Mouse (Mus musculus): ENCODE measurements at regions not wholly inside any gene's neighbourhood (a gene's known extent, or its start where the extent isn't known, plus 50 kb on each side); places are given as distances from the start of the nearest gene placed in this dataset.

- peak; percentile 32 to 77 for DNase-seq (ENCODE audit: inconsistent age in 2 of 2, low spot score in 1 of 2)
These were observed 54.1 kb upstream of the Rell1 start for GRCm38 (mm10) chr5:64022633-64023323.

GRCm38 (mm10) chr5:64023324-64023650 lies 54.6 kb upstream of the Rell1 start:
- no peak for DNase-seq (ENCODE audit: inconsistent age in 2 of 2, low spot score in 1 of 2)

DNA sequence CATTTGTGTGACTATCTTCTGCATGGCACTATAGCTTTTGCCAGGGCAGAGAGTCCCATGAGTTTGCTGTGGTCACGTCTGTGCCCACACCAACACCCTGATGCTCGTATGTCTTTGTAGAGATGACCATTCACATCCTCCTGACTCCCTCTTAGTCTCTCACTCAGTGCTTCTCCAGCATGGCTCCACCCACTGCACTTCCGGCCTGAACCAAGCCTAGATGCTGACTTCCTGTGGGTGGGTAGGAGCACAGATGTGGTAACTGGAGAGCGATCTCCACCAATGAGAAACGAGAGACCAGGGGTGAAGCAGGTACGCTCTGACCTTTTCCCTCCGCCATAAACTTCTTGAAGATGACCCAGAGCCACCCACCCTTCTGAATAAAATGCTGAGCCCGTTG lies 55.7 kb upstream of the Rell1 start:
- no peak for DNase-seq (ENCODE audit: inconsistent age in 2 of 2, low spot score in 1 of 2)

GRCm38 (mm10) chr5:64027733-64028132 lies 59.0 kb upstream of the Rell1 start:
- no peak for DNase-seq (ENCODE audit: inconsistent age in 2 of 2, low spot score in 1 of 2)

- no peak for DNase-seq (ENCODE audit: inconsistent age in 2 of 2, low spot score in 1 of 2)
These were observed 61.0 kb upstream of the Rell1 start for GRCm38 (mm10) chr5:64029622-64030145.

DNA sequence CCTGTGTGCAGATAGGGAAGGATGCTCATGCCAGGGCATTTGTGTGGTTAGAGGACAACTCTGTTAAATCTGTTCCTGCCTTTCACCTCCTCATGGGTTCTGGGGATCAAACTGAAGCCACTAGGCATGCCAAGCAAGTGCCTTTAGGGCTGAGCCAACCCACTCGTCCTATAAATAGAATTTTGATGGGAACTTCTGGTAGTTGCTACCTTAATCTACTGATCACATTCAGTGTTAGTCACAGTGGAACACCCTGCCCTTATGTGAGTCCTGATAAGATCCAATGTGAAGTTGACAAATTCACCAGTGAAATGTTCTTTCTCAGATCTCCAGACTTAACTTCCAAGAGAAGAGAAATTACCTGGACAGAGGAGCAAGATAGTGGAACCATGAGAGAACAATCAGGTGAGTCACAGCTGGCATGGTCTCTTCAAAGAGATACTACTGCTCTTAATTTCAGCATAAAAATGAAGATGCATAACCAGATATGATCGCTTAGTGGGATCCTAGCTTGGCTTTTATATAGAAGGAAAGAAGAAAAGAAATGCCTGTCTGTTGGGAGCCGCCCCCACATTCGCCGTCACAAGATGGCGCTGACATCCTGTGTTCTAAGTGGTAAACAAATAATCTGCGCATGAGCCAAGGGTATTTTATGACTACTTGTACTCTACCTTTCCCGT lies 61.7 kb upstream of the Rell1 start:
- peak; percentile 27 to 68 for DNase-seq (ENCODE audit: inconsistent age in 2 of 2, low spot score in 1 of 2)

GRCm38 (mm10) chr5:64038394-64038793 lies 54.4 kb upstream of the Pgm2 start:
- DNase-seq (ENCODE audit: inconsistent age in 2 of 2, low spot score in 1 of 2) = peak in 1 of 2 experiments; percentile 37

- no peak for DNase-seq (ENCODE audit: inconsistent age in 2 of 2, low spot score in 1 of 2)
These were observed 52.1 kb upstream of the Pgm2 start for GRCm38 (mm10) chr5:64040676-64041075.

Data from adrenal gland, adult (tissue).